Mouse (Mus musculus) heart, embryonic 10.5 days (tissue): ENCODE measurements around the gene Tnfrsf1a. TPM values are rescaled to one million over a fixed set of nuclear protein-coding genes. Genes with fewer than 3 reads are reported as not detected.

Source experiments
- DNase-seq: peaks from one replicate; pipeline ENCODE4 v3.0.0-alpha.2; 2017; ENCODE audit warnings: low spot score
- H3K27ac ChIP-seq: fragments of 300-500 bp; sonication (generic); 2 replicates; pipeline ENCODE4 v1.5.1; 2016; ENCODE audit warnings: mild to moderate bottlenecking
- H3K27me3 ChIP-seq: fragments of 300-500 bp; sonication (generic); 2 replicates; pipeline ENCODE4 v1.6.1; 2016; ENCODE audit warnings: mild to moderate bottlenecking; ENCODE audit not compliant: poor library complexity, insufficient read depth, severe bottlenecking
- H3K36me3 ChIP-seq: fragments of 300-500 bp; sonication (generic); 2 replicates; pipeline ENCODE4 v1.6.1; 2016; ENCODE audit warnings: mild to moderate bottlenecking, moderate library complexity
- H3K4me1 ChIP-seq: fragments of 300-500 bp; sonication (generic); 2 replicates; pipeline ENCODE4 v1.6.1; 2016; ENCODE audit warnings: mild to moderate bottlenecking
- H3K4me3 ChIP-seq: fragments of 300-500 bp; sonication (generic); 2 replicates; pipeline ENCODE4 v1.5.1; 2016; ENCODE audit warnings: mild to moderate bottlenecking, moderate library complexity
- H3K9me3 ChIP-seq: fragments of 300-500 bp; sonication (generic); 2 replicates; pipeline ENCODE4 v1.6.1; 2016; ENCODE audit warnings: mild to moderate bottlenecking, moderate library complexity
- WGBS: fragments of 180-500 bp; shearing (Covaris S2); methylation state at CpG from one replicate; pipeline ENCODE4 v1.1.7; 2016; 5-methylcytosine and 5-hydroxymethylcytosine counted together
- polyA plus RNA-seq: library from polyadenylated mRNA; unstranded; fragments of >200 nt; fragmentation: Nextera tagmentation; extraction: Ambion mirVana; gene quantifications from 2 replicates; pipeline ENCODE4 v1.2.1, GENCODE M21; 2016

Tnfrsf1a gene
- polyA plus RNA-seq, 1 experiment from 2014 or later, result 33.6 TPM

GRCm38 (mm10) chr6:125351368-125352045 lies 2.3 kb downstream of the Tnfrsf1a start:
- Histone ChIP-seq H3K27ac (no peak overlapping the region), H3K36me3 (no peaks in the 10 kb centered on the region), H3K9me3 (no peaks in the 10 kb centered on the region), H3K4me1 (peaks cover 76% of the 10 kb centered on the region), H3K4me3 (no peak overlapping the region), H3K27me3 (peaks cover 16% of the 10 kb centered on the region; the same call in 1 of the 2 replicates)
- 49% methylated on average over 8 of the region's 8 CpGs for WGBS
- no peak for DNase-seq

GRCm38 (mm10) chr6:125352046-125352384 lies 2.9 kb downstream of the Tnfrsf1a start:
- 55% methylated on average over 5 of the region's 5 CpGs for WGBS
- DNase-seq, result no peak
- no peak overlapping the region for H3K4me3 ChIP-seq

GRCm38 (mm10) chr6:125352811-125353210 lies 3.6 kb downstream of the Tnfrsf1a start:
- no peaks in the 10 kb centered on the region for H3K9me3 ChIP-seq
- DNase-seq, result no peak
- H3K27ac ChIP-seq, result 0 out of 2 replicates have a peak overlapping the region, but pooled peaks have one; percentile 17
- H3K36me3 ChIP-seq, result peaks cover 9% of the 10 kb centered on the region
- H3K4me3 ChIP-seq, result no peak overlapping the region; the same call in 1 of the 2 replicates
- H3K4me1 ChIP-seq, result peaks cover 79% of the 10 kb centered on the region
- H3K27me3 ChIP-seq, result peaks cover 21% of the 10 kb centered on the region
- WGBS, result 52% methylated on average over 4 of the region's 4 CpGs

More at GRCm38 (mm10) chr6:125352046-125352384, 2.9 kb downstream of the Tnfrsf1a start:
- peaks cover 16% of the 10 kb centered on the region; the same call in 1 of the 2 replicates for H3K27me3 ChIP-seq
- no peaks in the 10 kb centered on the region for H3K9me3 ChIP-seq
- peaks cover 79% of the 10 kb centered on the region for H3K4me1 ChIP-seq
- peaks cover under 1% of the 10 kb centered on the region; the same call in 1 of the 2 replicates for H3K36me3 ChIP-seq
- H3K27ac ChIP-seq, result no peak overlapping the region

- DNase-seq, result no peak
- Histone ChIP-seq H3K27me3 (peaks cover 25% of the 10 kb centered on the region), H3K9me3 (no peaks in the 10 kb centered on the region), H3K4me3 (no peak overlapping the region; the same call in 1 of the 2 replicates), H3K27ac (0 out of 2 replicates have a peak overlapping the region, but pooled peaks have one; percentile 17), H3K36me3 (peaks cover 13% of the 10 kb centered on the region), H3K4me1 (peaks cover 77% of the 10 kb centered on the region)
- 68% methylated on average over 11 of the region's 11 CpGs for WGBS
Observed at GRCm38 (mm10) chr6:125353221-125353620, 4.1 kb downstream of the Tnfrsf1a start.

GRCm38 (mm10) chr6:125353655-125354054 lies 4.5 kb downstream of the Tnfrsf1a start:
- no peak for DNase-seq
- peaks cover 17% of the 10 kb centered on the region for H3K36me3 ChIP-seq
- peaks cover 73% of the 10 kb centered on the region for H3K4me1 ChIP-seq
- H3K27me3 ChIP-seq, result peaks cover 25% of the 10 kb centered on the region
- H3K9me3 ChIP-seq, result no peaks in the 10 kb centered on the region
- H3K4me3 ChIP-seq, result no peak overlapping the region
- H3K27ac ChIP-seq, result peak overlapping the region; percentile 60
- 71% methylated on average over 4 of the region's 4 CpGs for WGBS

GRCm38 (mm10) chr6:125354352-125355151 lies 5.4 kb downstream of the Tnfrsf1a start:
- no peaks in the 10 kb centered on the region for H3K9me3 ChIP-seq
- 5% methylated on average over 14 of the region's 14 CpGs for WGBS
- peaks cover 72% of the 10 kb centered on the region for H3K4me1 ChIP-seq
- peak overlapping the region; percentile 60 for H3K27ac ChIP-seq
- DNase-seq, result no peak
- H3K27me3 ChIP-seq, result peaks cover 25% of the 10 kb centered on the region
- peaks cover 24% of the 10 kb centered on the region for H3K36me3 ChIP-seq
- peak overlapping the region; percentile 16 for H3K4me3 ChIP-seq

GRCm38 (mm10) chr6:125355197-125355741 lies 6.1 kb downstream of the Tnfrsf1a start:
- H3K9me3 ChIP-seq, result no peaks in the 10 kb centered on the region
- no peak for DNase-seq
- peak overlapping the region; percentile 16 for H3K4me3 ChIP-seq
- peaks cover 31% of the 10 kb centered on the region for H3K36me3 ChIP-seq
- H3K4me1 ChIP-seq, result peaks cover 66% of the 10 kb centered on the region
- peaks cover 29% of the 10 kb centered on the region for H3K27me3 ChIP-seq
- peak overlapping the region; percentile 7; the same call in 1 of the 2 replicates for H3K27ac ChIP-seq
- WGBS, result 3% methylated on average over 10 of the region's 10 CpGs

DNA sequence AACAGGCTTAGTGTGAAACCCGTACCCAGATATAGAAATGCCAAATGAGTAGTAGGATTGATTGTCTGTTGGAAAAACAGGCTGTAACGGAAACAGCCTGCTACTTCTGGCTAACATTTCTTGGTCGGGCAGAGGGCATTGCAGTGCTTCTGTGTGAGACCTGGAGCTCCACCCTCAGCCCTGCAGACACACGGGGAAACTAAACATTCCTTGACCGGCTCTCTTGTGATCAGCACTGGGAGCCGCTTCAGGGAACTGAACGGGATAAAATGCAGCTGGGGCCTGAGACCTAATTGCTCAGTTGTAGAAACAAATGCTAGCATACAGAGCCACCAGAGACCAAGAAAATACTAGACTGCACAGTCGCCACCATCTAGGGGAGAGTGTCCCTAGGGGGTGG lies 7.1 kb downstream of the Tnfrsf1a start:
- Histone ChIP-seq H3K9me3 (no peaks in the 10 kb centered on the region), H3K4me3 (no peak overlapping the region), H3K36me3 (peaks cover 41% of the 10 kb centered on the region), H3K27ac (no peak overlapping the region), H3K27me3 (peaks cover 39% of the 10 kb centered on the region), H3K4me1 (peaks cover 62% of the 10 kb centered on the region)
- DNase-seq, result no peak
- WGBS, result 22% methylated on average over 8 of the region's 8 CpGs

- peaks cover 52% of the 10 kb centered on the region for H3K36me3 ChIP-seq
- no peaks in the 10 kb centered on the region for H3K9me3 ChIP-seq
Observed at GRCm38 (mm10) chr6:125357334-125357733, 8.2 kb downstream of the Tnfrsf1a start.

DNA sequence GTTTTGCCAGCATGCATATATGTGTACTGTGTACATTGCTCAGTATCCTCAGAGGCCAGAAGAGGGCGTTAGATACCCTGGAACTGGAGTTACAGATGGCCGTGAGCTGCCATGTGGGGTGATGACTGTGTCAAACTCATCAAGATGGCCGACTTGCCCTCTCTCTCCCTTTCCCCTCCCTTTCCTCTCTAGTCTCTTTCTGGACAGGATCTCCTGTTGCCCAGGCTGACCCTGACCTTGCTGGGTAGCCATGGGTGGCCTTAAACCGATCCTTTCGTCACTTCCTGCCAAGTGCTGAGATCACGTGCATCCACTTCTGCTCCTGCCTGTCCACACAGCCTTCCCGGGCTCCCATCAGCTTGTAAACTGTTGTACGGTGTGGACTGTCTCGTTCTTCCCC lies 10.8 kb downstream of the Tnfrsf1a start:
- no peak overlapping the region for H3K27ac ChIP-seq
- H3K27me3 ChIP-seq, result peaks cover 57% of the 10 kb centered on the region
- H3K9me3 ChIP-seq, result no peaks in the 10 kb centered on the region
- 48% methylated on average over 9 of the region's 9 CpGs for WGBS
- no peak for DNase-seq
- no peak overlapping the region for H3K4me3 ChIP-seq
- peaks cover 54% of the 10 kb centered on the region for H3K36me3 ChIP-seq
- H3K4me1 ChIP-seq, result peaks cover 59% of the 10 kb centered on the region

More at GRCm38 (mm10) chr6:125357334-125357733, 8.2 kb downstream of the Tnfrsf1a start:
- peaks cover 41% of the 10 kb centered on the region for H3K27me3 ChIP-seq
- 87% methylated on average over 15 of the region's 15 CpGs for WGBS
- no peak for DNase-seq
- H3K4me3 ChIP-seq, result no peak overlapping the region
- H3K4me1 ChIP-seq, result peaks cover 58% of the 10 kb centered on the region
- no peak overlapping the region for H3K27ac ChIP-seq

DNA sequence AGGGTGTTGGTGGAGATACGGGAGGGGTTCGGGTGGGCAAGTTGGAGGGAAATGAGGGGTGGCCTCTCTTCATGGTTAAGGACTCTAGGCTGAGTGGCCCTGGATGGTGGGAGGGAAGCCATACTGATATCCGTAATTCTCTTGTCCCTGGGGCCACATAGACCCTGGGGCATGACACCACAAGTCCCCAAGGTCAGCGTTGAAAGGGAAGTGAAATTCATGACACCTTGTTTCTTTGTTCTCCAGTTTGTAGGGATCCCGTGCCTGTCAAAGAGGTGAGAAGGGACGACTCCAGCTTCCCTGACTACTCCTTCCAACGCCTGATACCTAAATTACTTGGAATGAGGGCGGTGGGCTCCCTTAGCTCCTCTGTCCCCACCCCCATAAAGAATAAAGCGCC lies 11.7 kb downstream of the Tnfrsf1a start:
- no peak for DNase-seq
- Histone ChIP-seq H3K27me3 (peaks cover 61% of the 10 kb centered on the region), H3K9me3 (no peaks in the 10 kb centered on the region), H3K27ac (no peak overlapping the region), H3K4me3 (no peak overlapping the region), H3K36me3 (peaks cover 54% of the 10 kb centered on the region), H3K4me1 (peaks cover 51% of the 10 kb centered on the region)
- 65% methylated on average over 9 of the region's 9 CpGs for WGBS

DNA sequence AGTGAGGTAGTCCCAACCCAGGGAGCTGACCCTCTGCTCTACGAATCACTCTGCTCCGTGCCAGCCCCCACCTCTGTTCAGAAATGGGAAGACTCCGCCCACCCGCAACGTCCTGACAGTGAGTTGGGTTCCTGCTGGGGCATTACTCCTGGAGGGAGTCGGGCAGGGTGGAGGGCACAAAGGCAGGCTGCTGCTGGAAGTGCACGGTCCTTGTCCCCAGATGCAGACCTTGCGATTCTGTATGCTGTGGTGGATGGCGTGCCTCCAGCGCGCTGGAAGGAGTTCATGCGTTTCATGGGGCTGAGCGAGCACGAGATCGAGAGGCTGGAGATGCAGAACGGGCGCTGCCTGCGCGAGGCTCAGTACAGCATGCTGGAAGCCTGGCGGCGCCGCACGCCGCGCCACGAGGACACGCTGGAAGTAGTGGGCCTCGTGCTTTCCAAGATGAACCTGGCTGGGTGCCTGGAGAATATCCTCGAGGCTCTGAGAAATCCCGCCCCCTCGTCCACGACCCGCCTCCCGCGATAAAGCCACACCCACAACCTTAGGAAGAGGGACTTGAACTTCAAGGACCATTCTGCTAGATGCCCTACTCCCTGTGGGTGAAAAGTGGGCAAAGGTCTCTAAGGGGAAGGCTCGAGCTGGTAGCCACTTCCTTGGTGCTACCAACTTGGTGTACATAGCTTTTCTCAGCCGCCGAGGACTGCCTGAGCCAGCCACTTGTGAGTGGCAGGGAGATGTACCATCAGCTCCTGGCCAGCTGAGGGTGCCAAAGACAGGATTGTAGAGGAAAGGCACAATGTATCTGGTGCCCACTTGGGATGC lies 12.5 kb downstream of the Tnfrsf1a start:
- H3K36me3 ChIP-seq, result peaks cover 54% of the 10 kb centered on the region
- H3K4me1 ChIP-seq, result peaks cover 44% of the 10 kb centered on the region
- no peak overlapping the region for H3K27ac ChIP-seq
- no peaks in the 10 kb centered on the region for H3K9me3 ChIP-seq
- WGBS, result 37% methylated on average over 38 of the region's 38 CpGs
- no peak for DNase-seq
- 0 out of 2 replicates have a peak overlapping the region, but pooled peaks have one; percentile 28 for H3K4me3 ChIP-seq
- H3K27me3 ChIP-seq, result peaks cover 62% of the 10 kb centered on the region
